Mouse (Mus musculus) ovary, postnatal 36 days (tissue): ENCODE measurements around the gene Med15.
"Not testable (repeated sequence)": the region's sequence is repeated elsewhere in the genome, so short reads cannot be mapped to it uniquely, and the experiment has no call there.

ENCODE experiments used
- DNase-seq: peaks from one replicate; pipeline ENCODE4 v3.0.0; 2022; ENCODE audit warnings: low spot score, mixed read lengths

The Med15 gene

GRCm38 (mm10) chr16:17732841-17733340, at the start of gene Med15:
Gene Med15 (minus strand): TSS chr16:17732891.
- DNase-seq = no peak

- no peak for DNase-seq
Measured at GRCm38 (mm10) chr16:17779692-17780091, 47.0 kb upstream of the Med15 start.

- DNase-seq = no peak
Measured at GRCm38 (mm10) chr16:17778223-17778622, 45.5 kb upstream of the Med15 start.

GRCm38 (mm10) chr16:17776828-17777227, 44.1 kb upstream of the Med15 start:
- DNase-seq = no peak

- DNase-seq = no peak
Measured at GRCm38 (mm10) chr16:17771117-17771865, 38.6 kb upstream of the Med15 start.

- DNase-seq = no peak
Measured at GRCm38 (mm10) chr16:17768834-17769233, 36.1 kb upstream of the Med15 start.

GRCm38 (mm10) chr16:17764108-17764511, 31.4 kb upstream of the Med15 start:
- DNase-seq = no peak

- no peak for DNase-seq
Measured at GRCm38 (mm10) chr16:17761074-17761473, 28.4 kb upstream of the Med15 start.

GRCm38 (mm10) chr16:17760657-17761056, 28.0 kb upstream of the Med15 start:
- DNase-seq = peak; percentile 16

GRCm38 (mm10) chr16:17759813-17760321, 27.2 kb upstream of the Med15 start:
- peak; percentile 54 for DNase-seq

GRCm38 (mm10) chr16:17759344-17759773, 26.7 kb upstream of the Med15 start, which contains the start of gene Klhl22:
Gene Klhl22 (plus strand): TSS chr16:17759618.
- peak; percentile 93 for DNase-seq

- DNase-seq = no peak
Measured at GRCm38 (mm10) chr16:17758902-17759301, 26.2 kb upstream of the Med15 start.

- no peak for DNase-seq
Measured at GRCm38 (mm10) chr16:17757756-17758155, 25.1 kb upstream of the Med15 start.

- no peak for DNase-seq
Measured at GRCm38 (mm10) chr16:17753686-17754085, 21.0 kb upstream of the Med15 start.

GRCm38 (mm10) chr16:17753001-17753400, 20.3 kb upstream of the Med15 start:
- DNase-seq = no peak

GRCm38 (mm10) chr16:17745067-17745466, 12.4 kb upstream of the Med15 start:
- no peak for DNase-seq

- no peak for DNase-seq
Measured at GRCm38 (mm10) chr16:17744536-17744935, 11.8 kb upstream of the Med15 start.

- DNase-seq = peak; percentile 26
Measured at GRCm38 (mm10) chr16:17743279-17743678, 10.6 kb upstream of the Med15 start.

- DNase-seq = no peak
Measured at GRCm38 (mm10) chr16:17742810-17743209, 10.1 kb upstream of the Med15 start.

- no peak for DNase-seq
Measured at GRCm38 (mm10) chr16:17740080-17740479, 7.4 kb upstream of the Med15 start.

- DNase-seq = no peak
Measured at GRCm38 (mm10) chr16:17736156-17736555, 3.5 kb upstream of the Med15 start.

GRCm38 (mm10) chr16:17734872-17735271, 2.2 kb upstream of the Med15 start:
- DNase-seq = not testable (repeated sequence)

GRCm38 (mm10) chr16:17733646-17734045, 955 bp upstream of the Med15 start:
- no peak for DNase-seq
